Mouse (Mus musculus) layer of hippocampus, adult 9-11 months (tissue): ENCODE measurements around the gene Rbm19.
"Not testable (repeated sequence)": the region's sequence is repeated elsewhere in the genome, so short reads cannot be mapped to it uniquely, and the experiment has no call there.

Experiments used
- DNase-seq: peaks from one replicate; pipeline ENCODE4 v3.0.0; 2022

Rbm19 gene

GRCm38 (mm10) chr5:120116261-120117050, at the start of gene Rbm19:
Rbm19 (plus strand) TSS chr5:120116465.
- peak; percentile 89 for DNase-seq

GRCm38 (mm10) chr5:120067266-120067665, 49.0 kb upstream of the Rbm19 start:
- no peak for DNase-seq

DNA sequence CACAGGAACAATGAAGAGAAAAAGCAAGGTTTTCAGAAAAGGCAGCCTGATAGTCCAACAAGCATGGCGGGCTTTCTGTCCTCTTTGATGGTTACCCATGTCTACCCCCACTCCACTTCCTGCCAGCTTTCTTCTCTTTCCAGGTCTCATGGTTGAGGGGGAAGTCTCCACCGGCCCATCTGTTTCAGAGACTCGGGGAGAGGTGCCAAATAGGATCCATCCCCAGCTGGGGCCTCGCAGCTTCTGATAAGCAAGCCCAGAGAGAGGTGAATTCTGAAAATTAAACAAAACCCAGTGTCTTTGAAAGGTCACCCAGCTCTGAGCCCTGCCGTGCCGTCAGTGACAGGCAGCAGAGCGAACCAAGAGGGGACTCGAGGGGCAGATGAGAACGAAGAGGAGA, 42.2 kb upstream of the Rbm19 start:
- no peak for DNase-seq

GRCm38 (mm10) chr5:120080027-120080426, 36.2 kb upstream of the Rbm19 start:
- DNase-seq, result no peak

DNA sequence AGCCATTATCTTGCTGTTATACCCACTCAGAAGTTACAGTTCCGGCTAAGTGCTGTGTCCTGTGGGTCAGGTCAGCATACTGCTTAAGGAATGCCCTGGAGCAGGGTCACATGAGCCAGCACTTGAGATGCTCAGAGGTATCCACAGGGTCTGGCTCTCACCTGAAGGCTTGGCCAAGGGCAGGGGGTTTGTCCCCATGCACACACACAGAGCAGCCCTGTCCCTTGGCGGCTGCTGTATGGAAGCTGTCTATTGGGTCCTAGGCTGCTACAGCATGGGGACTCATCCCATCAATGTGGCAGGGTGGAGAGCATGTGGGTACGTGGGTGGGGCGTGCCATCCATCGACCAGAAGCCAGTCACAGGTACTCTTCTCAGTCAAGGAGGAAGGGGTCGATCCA, 35.8 kb upstream of the Rbm19 start:
- DNase-seq, result no peak

GRCm38 (mm10) chr5:120088561-120088960, 27.7 kb upstream of the Rbm19 start:
- DNase-seq, result peak; percentile 70

DNA sequence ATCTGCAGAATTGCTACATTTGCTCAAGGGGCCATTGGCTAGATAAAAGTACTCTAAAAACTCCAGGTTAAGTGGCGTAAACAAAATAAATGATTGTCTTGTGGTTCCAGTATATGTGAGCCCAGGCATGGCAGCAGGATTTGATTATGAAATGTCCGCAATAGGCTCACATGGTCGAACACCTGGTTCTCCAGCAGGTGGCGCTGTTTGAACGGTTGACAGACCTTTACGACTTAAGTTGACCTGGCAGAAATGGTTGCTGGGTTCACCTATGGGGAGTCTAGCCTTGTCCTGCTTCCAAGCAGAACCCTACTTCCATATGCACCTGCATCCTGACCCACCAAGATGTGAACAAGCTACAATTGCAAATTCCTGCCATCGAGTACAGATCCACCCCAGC, 21.7 kb upstream of the Rbm19 start:
- no peak for DNase-seq

DNA sequence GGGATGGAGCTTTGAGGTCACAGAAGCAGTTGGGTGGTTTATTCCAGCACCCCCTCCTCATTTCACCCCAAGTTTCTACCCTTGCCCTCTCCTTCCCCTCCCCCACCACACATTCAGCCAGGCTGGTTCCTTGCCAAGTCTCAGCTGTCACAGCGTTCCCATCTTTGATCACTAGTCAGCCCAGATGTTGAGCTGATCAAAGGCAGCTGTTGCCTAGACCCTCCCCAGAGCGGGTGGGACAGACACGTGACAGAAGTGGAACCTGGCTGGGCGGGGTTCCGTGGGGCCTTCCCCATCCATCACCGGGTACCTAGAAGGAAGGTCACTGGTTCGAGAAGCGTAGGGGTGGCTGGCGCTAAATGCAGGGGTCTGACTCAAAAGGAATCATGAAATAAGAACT, 19.2 kb upstream of the Rbm19 start:
- no peak for DNase-seq

GRCm38 (mm10) chr5:120100814-120101213, 15.5 kb upstream of the Rbm19 start:
- no peak for DNase-seq

DNA sequence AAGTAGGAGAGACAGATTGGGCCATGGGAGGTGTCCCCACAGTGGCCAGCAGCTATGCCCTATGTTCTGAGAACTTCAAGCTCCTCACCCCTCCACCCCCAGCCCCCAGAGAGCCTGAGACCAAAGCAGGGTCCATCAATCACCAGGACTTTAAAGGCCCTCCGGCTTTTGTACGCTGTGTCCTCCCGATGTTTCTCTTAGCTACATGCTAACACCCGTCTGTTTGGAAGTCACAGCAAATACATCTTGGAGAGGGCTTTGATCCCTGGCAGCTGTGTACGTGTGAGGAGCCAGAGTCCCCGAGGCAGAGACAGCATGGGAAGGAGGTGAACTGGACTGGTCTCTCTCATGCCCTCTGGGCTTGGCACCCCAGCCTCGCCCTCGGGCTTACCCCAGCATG, 14.2 kb upstream of the Rbm19 start:
- DNase-seq, result no peak

- no peak for DNase-seq
Observed at GRCm38 (mm10) chr5:120102732-120103131, 13.5 kb upstream of the Rbm19 start.

- DNase-seq, result no peak
Observed at GRCm38 (mm10) chr5:120103458-120103857, 12.8 kb upstream of the Rbm19 start.

DNA sequence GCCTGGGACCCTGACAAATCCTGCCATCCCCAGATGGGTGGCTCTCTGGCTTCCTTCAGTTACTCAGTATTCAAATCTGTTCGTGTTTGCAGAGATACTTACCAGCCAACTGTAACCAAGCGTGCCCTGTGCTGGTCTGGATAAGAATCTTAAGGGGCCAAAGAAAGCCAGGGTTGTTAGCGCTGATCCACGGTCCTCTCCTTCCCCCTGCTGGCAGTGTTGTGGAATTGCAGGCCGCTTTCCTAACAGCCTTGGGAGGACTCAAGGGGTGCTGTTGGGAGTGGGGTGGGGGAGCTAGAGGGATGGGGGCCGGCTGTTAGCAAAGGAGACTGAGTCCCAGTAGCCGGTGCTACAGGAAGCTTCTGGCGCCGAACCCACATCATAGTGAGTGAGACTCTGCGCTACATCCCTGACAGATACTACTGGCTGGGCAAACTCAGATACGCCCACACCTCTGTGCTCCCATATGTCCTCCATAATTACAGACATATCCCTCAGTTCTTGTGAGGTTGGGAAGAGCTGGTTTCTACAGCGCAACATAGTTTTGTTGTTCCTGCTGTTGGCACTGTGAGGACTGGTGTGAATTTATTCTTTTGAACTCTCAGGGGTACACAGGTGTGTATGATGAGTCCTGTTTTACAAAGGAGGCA, 9.7 kb upstream of the Rbm19 start:
- peak; percentile 45 for DNase-seq

DNA sequence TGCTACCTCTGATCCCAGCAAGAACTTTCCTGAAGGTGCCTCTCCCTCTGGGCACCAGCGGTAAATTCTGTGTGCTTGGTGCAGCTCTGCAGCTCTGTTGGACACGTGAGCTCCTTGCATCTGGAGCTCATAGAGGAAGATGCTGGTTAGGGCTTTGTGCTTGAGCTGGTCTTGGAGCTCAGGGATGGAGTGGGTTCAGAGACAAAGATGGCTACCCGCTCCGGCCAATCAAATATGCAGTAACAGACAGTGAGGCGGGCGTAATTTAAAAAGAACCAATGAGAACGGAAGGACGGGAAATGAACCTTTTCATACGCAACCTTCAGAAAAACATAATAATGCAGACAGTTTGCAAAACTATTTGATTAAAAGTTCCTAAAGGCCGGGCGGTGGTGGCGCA, 1.9 kb upstream of the Rbm19 start:
- no peak for DNase-seq

- not testable (repeated sequence) for DNase-seq
Observed at GRCm38 (mm10) chr5:120117161-120117560, 896 bp downstream of the Rbm19 start.

- no peak for DNase-seq
Observed at GRCm38 (mm10) chr5:120124881-120125690, 8.8 kb downstream of the Rbm19 start.

DNA sequence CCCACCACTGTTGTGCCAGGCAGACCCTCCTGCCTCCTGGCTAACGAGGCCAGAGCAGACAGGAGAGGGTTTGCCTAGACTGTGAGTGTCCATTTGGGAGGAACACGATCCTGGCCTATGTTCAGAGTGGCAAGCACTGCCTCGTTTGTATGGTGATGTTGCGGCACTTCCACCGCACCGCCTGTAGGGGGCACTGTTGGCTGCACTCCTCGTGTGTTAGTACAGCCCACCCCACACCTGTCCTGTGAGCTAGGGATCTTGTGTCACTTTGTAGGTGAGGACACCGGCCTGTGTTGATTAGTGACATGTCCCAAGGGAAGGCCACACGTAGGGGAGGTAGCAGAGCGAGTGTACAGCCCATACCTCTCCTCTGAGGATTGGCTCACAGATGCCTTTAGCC, 11.4 kb downstream of the Rbm19 start:
- no peak for DNase-seq

DNA sequence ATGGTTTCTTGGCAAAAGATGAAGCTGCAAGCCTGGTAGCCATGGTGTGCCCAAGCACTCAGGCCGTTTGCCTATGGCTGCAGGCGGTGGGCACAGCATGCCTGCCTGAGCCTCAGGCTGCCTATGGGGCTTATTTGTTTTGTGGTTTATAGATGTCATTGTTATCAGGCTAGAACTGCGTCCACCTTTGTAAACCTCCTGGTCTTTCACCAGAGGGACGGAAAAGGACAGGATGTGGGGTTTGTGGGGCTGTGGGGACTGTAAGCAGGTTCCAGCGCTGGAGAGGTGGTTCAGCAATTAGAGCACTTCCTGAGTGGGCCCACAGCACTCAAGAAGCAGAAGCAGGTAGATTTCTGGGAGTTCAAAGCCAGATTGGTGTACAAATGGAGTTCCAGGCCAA, 12.2 kb downstream of the Rbm19 start:
- DNase-seq, result no peak

GRCm38 (mm10) chr5:120129070-120129469, 12.8 kb downstream of the Rbm19 start:
- no peak for DNase-seq

GRCm38 (mm10) chr5:120129761-120130160, 13.5 kb downstream of the Rbm19 start:
- no peak for DNase-seq

DNA sequence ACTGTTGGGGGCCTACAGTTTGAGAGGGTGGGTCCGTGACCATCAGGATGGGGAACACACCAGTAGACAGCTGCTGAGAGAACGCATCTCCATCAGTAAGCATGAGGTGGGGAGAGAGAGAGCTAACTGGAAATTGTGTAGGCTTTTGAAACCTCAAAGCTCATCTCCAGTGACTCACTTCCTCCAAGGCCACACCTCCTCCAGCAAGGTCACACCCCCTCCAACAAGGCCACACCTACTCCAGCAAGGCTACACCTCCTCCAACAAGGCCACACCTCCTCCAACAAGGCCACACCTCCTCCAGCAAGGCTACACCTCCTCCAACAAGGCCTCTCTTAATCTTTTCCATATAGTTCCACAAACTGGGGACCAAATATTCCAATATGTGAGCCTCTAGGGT, 13.9 kb downstream of the Rbm19 start:
- no peak for DNase-seq

DNA sequence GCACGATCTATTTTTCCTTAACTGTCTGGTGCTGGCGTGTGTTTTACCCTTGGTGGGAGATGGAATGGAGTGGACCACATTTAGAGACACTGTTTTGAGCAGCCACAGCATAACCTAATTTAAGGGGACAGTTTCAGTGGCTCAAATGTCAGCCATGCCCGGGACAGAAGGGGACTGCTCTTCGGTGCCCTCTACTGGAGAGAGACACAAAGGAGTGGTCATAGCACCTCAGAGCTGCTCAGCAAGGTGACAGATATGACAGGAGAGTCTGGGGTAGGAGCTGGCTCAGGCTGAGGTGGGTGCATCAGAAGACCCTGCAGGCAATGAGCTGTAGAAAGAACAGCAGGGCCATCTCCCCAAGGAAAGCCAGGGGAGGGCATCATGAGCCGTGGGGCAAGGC, 15.3 kb downstream of the Rbm19 start:
- no peak for DNase-seq

GRCm38 (mm10) chr5:120134000-120134399, 17.7 kb downstream of the Rbm19 start:
- peak; percentile 25 for DNase-seq

GRCm38 (mm10) chr5:120135337-120135736, 19.1 kb downstream of the Rbm19 start:
- DNase-seq, result no peak
